Mouse (Mus musculus): ENCODE data around the gene Ndufa11.

GRCm38 (mm10) chr17:56727659-56728058 lies 10.1 kb downstream of the Ndufa11 start:
- TF ChIP-seq CTCF (IDR thresholded peaks at IDR 0.05) = no peak
- no peak for TF ChIP-seq POLR2A (IDR thresholded peaks at IDR 0.05; ENCODE audit: insufficient read depth, low read depth, low read length)
